Mouse (Mus musculus): ENCODE measurements around the gene Poldip3. TPM values are rescaled to one million over a fixed set of nuclear protein-coding genes. Genes with fewer than 3 reads are reported as not detected.

The Poldip3 gene
- 87.1 and 103 TPM in 2 replicates for polyA plus RNA-seq (2012; rRNA removed)

GRCm38 (mm10) chr15:83149196-83150072 is at the start of gene Poldip3:
Poldip3 (minus strand) TSS chr15:83149384.

GRCm38 (mm10) chr15:83172492-83173429 is 23.6 kb upstream of the Poldip3 start, which contains the start of gene Cyb5r3:
Cyb5r3 (minus strand) TSS chr15:83172592.

GRCm38 (mm10) chr15:83122566-83123145 is 26.5 kb downstream of the Poldip3 start, which contains the start of gene Rrp7a:
Rrp7a (minus strand) TSS chr15:83122801.

GRCm38 (mm10) chr15:83089429-83089605 is 59.9 kb downstream of the Poldip3 start, which contains the start of gene Serhl:
Serhl (plus strand) TSS chr15:83089506.

Other genes with a start within 250 kb of the Poldip3 start
- gene Tcf20, start 161.5 kb downstream of the Poldip3 start, polyA plus RNA-seq (2012; rRNA removed): 21.5 and 24.2 TPM in 2 replicates
- 3.6 and 4.4 TPM in 2 replicates for gene Nfam1, start 116.1 kb downstream of the Poldip3 start, polyA plus RNA-seq (2012; rRNA removed)
- gene Serhl, start 59.9 kb downstream of the Poldip3 start, polyA plus RNA-seq (2012; rRNA removed): 57.7 and 88.2 TPM in 2 replicates
- 135 and 157 TPM in 2 replicates for gene Rrp7a, start 26.6 kb downstream of the Poldip3 start, polyA plus RNA-seq (2012; rRNA removed)
- 347 and 409 TPM in 2 replicates for gene Cyb5r3, start 23.2 kb upstream of the Poldip3 start, polyA plus RNA-seq (2012; rRNA removed)
- 105 and 111 TPM in 2 replicates for gene A4galt, start 102.4 kb upstream of the Poldip3 start, polyA plus RNA-seq (2012; rRNA removed)
- gene Arfgap3, start 200.9 kb upstream of the Poldip3 start, polyA plus RNA-seq (2012; rRNA removed): 30.0 and 38.4 TPM in 2 replicates